Mouse (Mus musculus): ENCODE measurements around the gene Tox3.

Tox3 gene

DNA sequence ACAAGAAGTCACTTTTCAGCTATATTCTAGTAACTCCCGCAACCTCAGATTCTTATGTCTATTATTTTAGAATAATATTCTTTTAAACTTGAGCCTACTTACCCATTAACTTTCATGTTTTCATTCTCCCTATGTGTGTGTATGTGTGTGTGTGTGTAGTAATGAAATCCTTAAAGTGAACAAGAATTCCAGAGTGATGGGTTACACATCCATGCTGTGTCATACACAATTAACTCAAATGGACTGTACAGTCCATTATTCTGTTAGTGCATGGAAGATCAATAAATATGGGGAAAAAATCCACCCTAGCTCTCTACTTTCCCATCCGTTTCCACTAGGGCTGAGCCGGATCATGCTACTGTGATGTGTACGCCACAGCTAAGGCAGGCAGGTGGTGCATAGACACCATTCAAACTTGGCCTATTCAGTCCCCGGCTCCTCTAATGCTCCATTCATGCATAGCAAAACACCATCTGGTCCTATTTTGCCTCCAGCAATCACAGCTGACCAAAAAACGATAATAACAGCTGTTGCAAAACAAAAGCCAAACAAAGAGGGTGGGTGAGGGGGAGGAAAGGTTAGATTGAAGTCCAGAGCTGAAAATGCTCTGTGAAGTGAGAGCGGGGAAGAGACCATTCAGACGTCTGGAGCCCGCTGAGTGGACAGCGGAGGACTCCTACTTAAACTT is 103.5 kb downstream of the Tox3 start:
- peak; percentile 36 for DNase-seq (ENCODE audit: low read depth, low spot score)

DNA sequence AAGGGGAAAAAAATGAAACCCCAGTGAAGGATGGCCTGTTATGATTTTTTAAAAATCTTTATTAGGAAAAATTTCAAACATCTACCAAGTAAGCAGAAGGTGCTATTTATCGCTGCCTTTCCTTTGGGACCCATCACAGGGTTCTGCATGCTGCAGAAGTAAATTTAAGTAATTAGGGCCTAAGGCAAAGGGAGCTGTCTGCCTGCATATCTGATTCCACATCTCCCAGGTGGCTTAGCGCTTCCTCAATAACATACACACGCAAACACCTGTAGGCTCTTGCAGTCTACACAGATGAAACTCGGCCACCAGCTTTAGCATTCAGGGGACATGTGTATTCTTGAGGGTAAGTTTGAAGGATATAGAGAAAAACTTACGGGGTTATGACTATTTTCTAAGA is 104.2 kb downstream of the Tox3 start:
- no peak for DNase-seq (ENCODE audit: low read depth, low spot score)

DNA sequence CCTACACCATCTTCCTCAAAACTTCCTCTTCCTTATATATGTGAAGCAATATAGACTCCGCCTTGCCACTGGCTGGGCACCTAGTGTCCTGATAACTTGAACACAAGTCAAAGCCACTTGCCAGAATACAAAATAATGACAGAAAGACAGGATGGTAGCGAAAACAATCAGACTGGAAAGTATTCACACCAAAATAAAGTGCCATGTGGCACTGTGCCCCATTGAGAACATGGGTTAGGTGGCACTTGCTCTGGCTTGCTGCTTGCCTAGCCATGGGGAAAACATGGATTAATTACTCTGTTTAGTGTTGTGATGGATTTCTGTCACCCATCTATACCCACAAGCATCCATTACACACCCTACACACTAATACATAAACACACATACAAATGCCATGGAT is 105.8 kb downstream of the Tox3 start:
- no peak for DNase-seq (ENCODE audit: low read depth, low spot score)

DNA sequence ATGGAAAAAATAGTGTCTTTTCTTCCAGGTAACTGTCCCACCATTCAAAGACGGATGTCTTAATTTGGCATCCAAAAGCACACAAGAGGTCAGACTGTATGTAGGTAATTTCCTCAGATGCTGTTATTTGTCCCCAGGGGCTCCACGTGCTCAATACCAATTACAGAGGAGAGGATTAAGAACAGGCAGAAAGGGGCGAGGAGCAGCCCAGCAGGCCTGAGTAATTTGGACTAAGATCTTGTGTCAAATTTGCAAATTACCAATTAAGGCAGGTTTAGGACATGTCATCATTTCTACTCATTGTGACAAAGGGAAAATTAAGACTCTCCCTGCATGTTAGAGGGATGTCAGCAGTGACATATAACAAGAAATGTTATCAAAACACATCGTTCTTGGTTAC is 106.7 kb downstream of the Tox3 start:
- no peak for DNase-seq (ENCODE audit: low read depth, low spot score)

DNA sequence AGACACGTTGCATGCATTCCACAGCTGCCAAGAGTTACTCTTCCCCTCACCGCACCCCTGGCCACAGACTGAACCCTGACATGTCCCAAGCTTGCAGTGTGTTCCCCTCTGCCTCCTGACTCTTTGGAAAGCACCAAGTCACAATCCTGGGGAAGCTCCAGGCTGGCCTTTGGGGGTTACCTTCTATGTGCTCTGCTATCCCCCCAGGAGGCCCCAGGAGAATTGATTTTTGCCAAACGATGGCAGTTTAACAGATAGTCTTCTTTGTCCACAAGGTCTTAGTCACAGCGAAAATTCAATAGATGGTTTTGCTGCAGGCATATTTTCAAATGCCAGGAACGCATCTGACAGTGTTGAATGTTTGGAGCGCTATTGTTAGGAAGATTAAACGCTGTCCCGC is 115.6 kb downstream of the Tox3 start:
- DNase-seq (ENCODE audit: low read depth, low spot score) = no peak

DNA sequence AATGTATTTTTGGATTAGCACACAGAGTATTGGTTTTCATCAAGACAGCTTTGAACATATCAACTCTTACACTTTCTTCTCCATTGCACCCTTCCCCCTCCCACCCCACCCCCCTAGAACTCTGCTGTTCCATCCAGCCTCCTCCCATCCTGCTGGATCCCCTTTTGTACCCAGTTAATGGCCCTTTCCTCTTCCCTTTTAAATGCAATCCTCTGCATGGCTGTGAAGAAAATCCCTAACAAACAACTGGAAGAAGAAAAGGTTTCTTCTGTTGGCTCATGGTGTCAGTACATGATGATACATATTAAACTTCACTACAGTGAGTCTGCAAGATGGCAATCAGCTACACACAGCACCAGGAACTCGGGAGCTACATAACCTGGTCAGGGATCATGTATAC is 124.0 kb downstream of the Tox3 start:
- peak; percentile 53 for DNase-seq (ENCODE audit: low read depth, low spot score)

DNA sequence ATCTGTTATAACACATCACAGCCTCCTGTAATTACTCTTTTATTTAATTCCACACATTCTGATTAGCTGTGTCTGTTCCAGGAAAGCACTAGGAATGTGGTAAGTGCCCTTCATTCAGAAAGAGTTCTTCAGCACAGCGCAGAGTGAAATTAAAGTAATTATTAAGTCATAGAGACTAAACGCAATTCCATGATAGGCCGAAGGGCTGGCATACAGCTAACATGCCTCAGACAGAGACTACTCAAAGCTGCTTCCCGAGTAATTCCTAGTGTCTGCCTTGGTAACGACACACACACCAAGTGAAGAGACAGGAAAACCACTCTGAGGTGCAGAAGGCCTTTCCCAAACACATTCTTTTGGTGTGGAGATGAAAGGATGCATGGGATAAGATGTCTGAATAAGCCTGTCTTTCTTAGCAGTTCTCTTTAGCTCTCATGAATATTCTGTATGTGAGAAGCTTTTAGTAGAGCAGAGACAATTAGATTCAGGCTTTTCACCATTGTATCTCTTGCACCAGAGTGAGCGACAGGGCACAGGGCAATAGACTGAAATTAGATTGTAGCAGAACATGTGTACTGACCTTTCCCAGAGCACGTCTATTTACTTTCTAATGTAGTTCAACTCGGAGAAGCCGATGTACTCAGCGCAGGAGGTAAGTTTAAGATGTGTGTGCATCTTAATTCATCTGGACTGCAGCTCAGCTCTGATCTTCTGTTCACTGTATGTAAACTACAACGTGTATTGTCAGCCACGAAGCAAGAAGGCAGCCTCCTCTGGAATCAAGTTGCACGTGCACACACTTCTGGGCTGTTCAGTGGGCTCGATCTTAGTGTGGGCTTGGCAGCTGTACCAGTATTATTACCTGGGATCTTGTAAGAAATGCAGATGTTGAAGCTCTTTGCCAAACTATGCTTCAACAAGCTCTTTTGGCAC is 138.8 kb downstream of the Tox3 start:
- no peak for DNase-seq (ENCODE audit: low read depth, low spot score)
